Mouse (Mus musculus) neural tube, embryonic 10.5 days (tissue): ENCODE measurements around the gene Cog4.
"Not testable (repeated sequence)": the region's sequence is repeated elsewhere in the genome, so short reads cannot be mapped to it uniquely, and the experiment has no call there.

ENCODE experiments used
- DNase-seq: peaks from one replicate; pipeline ENCODE4 v3.0.0-alpha.2; 2017; ENCODE audit warnings: low spot score; ENCODE audit errors: extremely low spot score

Gene Cog4

GRCm38 (mm10) chr8:110888860-110889259, 42.5 kb downstream of the Cog4 start:
- DNase-seq = no peak

DNA sequence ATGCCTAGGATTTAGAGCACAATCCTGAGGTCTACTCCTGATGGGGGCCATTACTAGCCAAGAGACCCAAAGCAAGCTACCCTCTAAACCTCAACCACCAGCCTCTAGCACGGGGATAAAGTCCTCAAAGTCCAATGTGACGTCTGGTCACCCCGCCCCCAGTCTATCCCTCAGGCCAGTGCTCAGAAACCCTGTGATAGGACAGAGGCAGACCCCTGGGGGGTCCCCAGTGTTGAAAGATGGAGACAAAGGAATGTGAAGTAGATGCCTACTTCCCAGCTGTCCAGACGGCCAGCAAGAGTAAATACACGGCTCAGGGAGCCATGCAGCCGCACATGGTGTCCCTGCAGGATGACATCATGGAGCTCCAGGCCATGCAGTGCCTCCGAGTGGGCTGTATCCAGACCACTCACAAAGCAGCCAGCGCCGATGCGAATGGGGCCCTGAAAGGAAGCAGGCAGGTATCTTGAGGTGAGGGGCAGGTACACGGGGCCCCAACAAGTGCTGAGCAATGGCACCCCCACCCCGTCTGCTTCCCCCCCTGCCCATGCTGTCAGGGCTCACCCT, 43.6 kb downstream of the Cog4 start:
- DNase-seq = no peak

DNA sequence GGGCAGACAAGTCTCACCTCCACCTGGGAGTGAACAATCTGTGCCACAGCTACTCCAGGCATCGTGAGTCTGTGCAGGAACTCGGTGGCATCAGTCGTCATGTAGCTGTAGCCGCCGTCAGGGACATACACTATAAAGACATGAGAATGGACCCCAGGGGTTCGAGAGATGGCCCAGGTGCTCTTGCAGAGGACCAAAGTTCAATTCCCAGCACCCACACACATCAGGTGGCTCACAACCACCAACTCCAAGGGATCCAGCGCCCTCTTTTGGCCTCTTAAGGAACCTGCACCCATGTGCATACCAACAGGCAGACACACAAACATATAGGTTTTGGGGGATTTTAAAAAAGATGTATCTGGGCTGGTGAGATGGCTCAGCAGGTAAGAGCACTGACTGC, 45.6 kb downstream of the Cog4 start:
- no peak for DNase-seq

GRCm38 (mm10) chr8:110892913-110893312, 46.5 kb downstream of the Cog4 start:
- DNase-seq = no peak

DNA sequence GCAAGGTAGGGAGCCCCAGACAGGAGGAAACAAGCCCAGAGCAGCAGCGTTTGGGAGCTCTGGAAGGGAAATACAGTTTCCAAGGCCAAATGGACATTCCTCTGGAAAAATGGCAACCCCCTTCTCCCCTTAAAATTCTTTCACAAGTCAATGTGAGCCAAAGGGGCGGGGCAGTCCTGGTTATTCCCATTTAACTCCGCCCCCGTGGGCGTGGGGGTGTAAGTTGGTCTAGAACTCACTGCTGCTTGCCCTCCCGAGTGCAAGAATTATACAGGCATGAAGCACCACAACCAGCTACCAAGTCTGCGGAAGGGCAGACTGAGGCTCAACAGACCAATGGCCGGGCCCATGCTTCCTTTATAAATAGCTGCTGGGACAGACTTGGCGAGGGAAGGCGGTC, 48.5 kb downstream of the Cog4 start:
- DNase-seq = no peak

DNA sequence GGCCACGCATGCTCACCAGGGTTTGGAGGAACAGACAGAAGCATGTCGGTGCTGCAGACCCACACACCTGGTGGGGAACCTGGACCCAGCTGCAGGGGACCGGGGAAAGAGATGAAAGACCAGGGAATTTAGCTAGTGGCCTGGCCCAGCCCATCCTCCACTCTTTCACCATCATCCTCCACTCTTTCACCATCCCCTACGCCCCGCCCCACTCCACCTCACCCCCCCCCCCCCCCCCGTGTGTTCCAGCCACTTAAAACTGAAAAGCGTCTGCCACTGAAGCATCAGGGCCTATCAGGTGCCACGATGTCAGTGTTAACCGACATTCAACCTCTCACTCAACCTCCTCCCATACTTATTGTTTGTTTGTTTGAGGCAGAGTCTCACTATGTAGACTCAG, 48.9 kb downstream of the Cog4 start:
- DNase-seq = no peak

- DNase-seq = no peak
Measured at GRCm38 (mm10) chr8:110895812-110896211, 49.4 kb downstream of the Cog4 start.

GRCm38 (mm10) chr8:110897495-110897894, 51.1 kb downstream of the Cog4 start:
- DNase-seq = no peak

GRCm38 (mm10) chr8:110901056-110901455, 54.7 kb downstream of the Cog4 start:
- DNase-seq = no peak

DNA sequence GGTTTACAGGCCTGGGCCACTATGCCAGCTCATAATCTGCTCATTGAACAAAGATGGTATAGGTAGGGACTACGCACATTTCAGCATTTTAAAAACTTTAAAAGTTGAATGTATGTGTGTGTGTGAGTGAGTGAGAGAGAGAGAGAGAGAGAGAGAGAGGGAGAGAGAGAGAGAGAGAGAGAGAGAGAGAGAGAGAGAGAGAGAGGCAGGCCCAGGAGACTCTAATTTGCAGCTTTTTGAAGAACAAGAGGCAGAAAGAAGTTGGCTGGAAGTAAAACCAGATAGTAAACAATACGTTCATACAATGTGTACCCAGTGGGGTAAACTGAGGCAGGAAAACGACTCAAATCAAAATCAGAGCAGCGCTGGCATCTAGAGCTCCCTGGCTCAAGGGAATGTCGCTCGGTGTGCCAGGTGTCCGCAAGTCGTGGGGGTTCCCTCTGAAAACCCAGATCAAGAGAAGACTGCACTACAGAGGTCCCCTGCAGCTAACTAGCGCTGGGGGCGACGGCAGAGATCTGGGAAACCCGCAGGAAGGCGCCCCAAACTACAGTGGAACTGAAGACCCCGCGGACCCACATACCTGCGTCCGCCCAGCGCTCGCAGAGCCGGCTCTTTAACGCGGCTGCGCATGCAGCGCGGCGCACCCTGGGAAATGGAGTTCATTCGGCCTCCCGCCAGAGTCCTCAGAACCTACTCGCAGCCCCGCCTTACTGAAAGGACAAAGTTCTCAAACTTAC, 55.6 kb downstream of the Cog4 start, which contains the start of gene Fuk:
Fuk (minus strand) TSS at position 650 of the 740 bp plus-strand sequence.
- peak; percentile 78 for DNase-seq

DNA sequence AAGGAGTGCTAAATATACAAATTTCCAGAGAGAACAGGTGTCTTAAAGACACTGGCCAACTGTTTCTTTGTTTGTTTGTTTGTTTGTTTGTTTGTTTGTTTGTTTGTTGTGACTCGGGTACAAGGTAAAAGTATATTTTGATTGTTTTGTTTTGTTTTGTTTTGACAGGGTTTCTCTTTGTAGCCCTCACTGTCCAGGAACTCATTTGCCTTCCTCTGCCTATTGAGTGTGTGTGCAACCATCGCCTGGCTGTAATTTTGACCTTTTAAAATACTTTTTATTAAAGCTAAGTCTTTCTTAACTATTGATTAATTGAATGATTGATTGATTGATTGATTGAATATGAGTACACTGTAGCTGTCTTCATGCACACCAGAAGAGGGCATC, 56.2 kb downstream of the Cog4 start:
- no peak for DNase-seq

GRCm38 (mm10) chr8:110905404-110905803, 59.0 kb downstream of the Cog4 start:
- no peak for DNase-seq

DNA sequence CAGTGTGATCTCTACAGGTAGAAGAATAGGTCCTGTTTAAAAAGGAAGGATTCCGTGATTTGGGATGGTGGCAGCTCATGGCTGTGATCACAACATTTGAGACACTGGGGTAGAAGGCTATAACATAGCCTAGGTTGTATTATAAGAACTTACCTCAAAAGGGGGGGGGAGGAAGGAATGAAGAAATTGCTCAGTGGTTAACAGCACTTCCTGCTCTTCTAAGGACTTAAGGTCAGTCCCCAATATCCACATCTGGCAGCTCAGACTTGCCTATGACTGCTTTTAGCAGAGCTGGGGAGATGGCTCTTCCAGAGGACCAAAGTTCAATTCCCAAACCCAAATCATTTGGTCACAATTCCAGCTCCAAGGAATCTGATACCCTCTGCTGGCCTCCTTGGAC, 60.3 kb downstream of the Cog4 start:
- no peak for DNase-seq

- DNase-seq = not testable (repeated sequence)
Measured at GRCm38 (mm10) chr8:110909850-110910249, 63.5 kb downstream of the Cog4 start.

DNA sequence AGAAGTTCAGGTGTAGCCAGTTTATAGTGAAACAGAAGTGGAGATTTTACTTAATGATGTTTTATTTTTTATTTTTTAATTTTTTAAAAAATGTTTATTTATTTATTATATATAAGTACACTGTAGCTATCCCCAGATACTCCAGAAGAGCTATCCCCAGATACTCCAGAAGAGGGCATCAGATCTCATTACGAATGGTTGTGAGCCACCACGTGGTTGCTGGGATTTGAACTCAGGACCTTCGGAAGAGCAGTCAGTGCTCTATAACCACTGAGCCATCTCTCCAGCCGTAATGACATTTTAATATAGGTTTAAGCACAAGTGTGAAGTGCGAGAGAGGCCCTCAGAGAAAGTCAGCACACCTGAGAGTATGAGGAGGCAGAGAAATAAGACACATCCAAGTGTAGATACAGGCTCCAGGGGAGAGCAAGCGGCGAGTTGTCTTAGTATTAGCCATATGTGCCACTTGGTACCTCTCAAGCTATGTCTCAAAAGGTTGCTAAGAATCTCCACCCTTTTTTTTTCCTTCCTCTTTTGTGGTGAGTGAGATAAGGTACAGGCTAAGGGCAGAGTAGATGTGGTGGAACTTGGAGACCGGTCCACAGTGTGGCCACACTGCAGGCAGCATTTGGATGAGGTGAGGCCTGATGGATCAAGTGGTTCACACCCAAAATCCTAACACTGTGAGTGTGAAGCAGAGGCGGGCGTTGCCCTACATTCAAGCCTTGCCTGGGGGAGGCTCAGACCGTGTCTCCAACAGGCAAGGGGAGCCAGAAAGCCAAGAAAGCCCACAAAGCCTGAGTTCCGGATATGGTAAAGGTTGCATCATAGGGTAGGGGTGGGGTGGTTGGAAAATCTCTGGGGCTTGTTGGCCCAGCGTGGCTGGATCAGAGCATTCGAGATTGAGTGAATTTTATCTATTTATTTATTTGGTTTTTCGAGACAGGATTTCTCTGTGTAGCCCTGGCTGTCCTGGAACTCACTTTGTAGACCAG, 65.5 kb downstream of the Cog4 start:
- DNase-seq = no peak

- DNase-seq = no peak
Measured at GRCm38 (mm10) chr8:110917415-110917814, 71.0 kb downstream of the Cog4 start.

- DNase-seq = no peak
Measured at GRCm38 (mm10) chr8:110918027-110918426, 71.6 kb downstream of the Cog4 start.

DNA sequence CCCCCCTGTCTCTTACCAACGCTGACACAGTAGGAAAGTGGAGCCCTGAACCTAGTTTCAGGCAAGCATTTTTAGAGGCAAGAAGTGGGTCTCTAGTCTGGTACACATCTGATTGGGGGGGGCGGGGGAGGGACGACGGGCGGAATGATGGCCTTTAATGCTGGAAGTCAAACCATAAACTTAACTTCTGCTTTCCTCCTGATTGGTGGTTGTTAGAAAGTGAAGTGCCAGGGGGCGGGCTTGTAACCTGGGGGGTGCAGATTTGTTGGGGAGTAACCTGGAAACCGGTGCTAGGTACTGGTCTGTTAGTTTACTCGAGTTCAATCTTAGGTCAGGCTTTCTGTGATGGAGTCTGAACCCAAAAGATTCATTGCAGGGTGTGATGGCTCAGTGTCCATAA, 72.1 kb downstream of the Cog4 start:
- DNase-seq = no peak

DNA sequence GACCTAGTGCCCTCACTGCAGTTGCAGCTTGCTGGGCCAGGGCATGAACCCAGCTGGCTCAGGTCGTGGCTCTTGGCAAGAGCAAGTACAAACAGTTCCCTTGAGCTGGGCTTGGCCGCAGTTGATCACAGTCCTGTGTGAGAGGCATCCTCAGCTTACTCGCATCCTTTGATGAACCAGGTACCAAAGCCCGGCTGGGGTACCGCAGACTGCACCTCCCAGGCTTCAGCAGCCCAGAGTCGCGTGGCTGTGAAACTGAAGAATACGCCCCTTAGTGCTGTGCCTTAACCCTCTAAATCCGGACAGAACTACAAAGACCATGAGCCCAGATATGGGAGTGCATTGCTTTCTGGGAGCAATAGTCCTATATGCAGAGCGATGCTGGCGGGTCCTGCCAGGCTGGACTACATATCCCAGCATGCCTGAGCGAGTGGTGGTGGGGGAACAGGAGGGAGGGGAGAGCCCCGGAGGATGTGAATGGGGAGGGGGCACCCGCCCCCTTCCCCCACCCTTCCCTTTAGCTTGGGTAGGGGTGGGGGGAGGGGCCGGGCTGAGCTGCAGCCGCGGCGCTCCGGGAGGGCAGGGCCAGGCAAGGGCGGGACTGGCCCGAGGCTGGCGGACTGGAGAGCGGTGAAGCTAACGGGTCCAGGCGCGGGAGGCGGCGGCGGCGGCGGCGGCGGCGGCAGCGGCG, 73.1 kb downstream of the Cog4 start, which contains the start of gene St3gal2:
St3gal2 (plus strand) TSS at position 582 of the 691 bp plus-strand sequence.
- DNase-seq = peak; percentile 88

DNA sequence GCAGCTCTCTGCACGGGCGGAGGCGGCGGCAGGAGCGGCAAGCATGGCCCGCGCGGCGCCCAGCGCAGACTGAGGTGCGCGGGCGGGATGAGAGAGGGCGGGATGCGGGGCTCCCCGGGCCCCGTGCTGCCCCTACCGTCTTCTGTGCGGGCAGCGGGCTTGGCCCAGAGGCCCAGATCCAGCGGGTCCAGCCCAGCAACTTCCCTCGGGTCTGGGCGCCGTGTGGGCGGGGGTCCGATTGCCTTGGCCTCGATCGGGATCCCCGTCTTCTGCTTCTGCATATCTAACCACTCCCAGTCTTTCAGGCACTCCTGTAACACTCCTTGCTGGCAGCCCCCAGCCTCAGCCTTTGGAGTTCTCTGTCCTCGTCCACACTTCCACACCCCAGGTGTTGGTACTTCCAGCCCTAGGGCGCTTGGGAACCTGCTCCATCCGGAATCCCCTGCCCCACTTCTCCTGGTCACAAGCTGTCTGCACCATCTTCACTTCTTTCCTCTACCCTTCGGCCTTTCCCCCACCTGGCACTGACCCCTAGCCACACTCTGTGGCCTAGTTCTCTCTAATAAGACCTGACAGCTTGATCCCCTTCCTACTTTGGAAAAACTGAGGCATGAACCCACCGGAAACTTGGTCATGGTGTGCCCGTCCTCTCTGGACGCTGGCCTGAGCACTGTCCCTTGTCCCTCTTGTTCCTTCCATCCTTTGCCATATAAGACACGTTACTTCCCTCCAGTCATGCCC, 73.8 kb downstream of the Cog4 start:
- DNase-seq = no peak
